Mouse (Mus musculus) retina, embryonic 14.5 days (tissue): ENCODE data around the gene Dop1b.
"Not testable (repeated sequence)": the region's sequence is repeated elsewhere in the genome, so short reads cannot be mapped to it uniquely, and the experiment has no call there.

Source experiments
- DNase-seq: peaks from one replicate; pipeline ENCODE4 v3.0.0-alpha.2; 2015; ENCODE audit warnings: low spot score

Gene Dop1b

GRCm38 (mm10) chr16:93711411-93712188 lies at the start of gene Dop1b:
Gene Dop1b, plus strand, starts transcription at chr16:93711904.
- peak; percentile 100 for DNase-seq

- DNase-seq = no peak
Observed at GRCm38 (mm10) chr16:93667976-93668375, 43.7 kb upstream of the Dop1b start.

- DNase-seq = no peak
Observed at GRCm38 (mm10) chr16:93669521-93669920, 42.2 kb upstream of the Dop1b start.

- not testable (repeated sequence) for DNase-seq
Observed at GRCm38 (mm10) chr16:93670466-93670865, 41.2 kb upstream of the Dop1b start.

- no peak for DNase-seq
Observed at GRCm38 (mm10) chr16:93671064-93671463, 40.6 kb upstream of the Dop1b start.

GRCm38 (mm10) chr16:93676376-93676775 lies 35.3 kb upstream of the Dop1b start:
- DNase-seq = no peak

GRCm38 (mm10) chr16:93678206-93678605 lies 33.5 kb upstream of the Dop1b start:
- no peak for DNase-seq

GRCm38 (mm10) chr16:93679165-93679564 lies 32.5 kb upstream of the Dop1b start:
- DNase-seq = no peak

GRCm38 (mm10) chr16:93682156-93682688 lies 29.5 kb upstream of the Dop1b start:
- DNase-seq = no peak

GRCm38 (mm10) chr16:93682689-93683507 lies 28.8 kb upstream of the Dop1b start, which contains the start of gene Cbr3:
Gene Cbr3, plus strand, starts transcription at chr16:93683215.
- peak; percentile 63 for DNase-seq

GRCm38 (mm10) chr16:93683508-93684236 lies 28.0 kb upstream of the Dop1b start:
- DNase-seq = peak; percentile 27

GRCm38 (mm10) chr16:93684441-93684840 lies 27.3 kb upstream of the Dop1b start:
- no peak for DNase-seq

GRCm38 (mm10) chr16:93685783-93686182 lies 25.9 kb upstream of the Dop1b start:
- DNase-seq = not testable (repeated sequence)

GRCm38 (mm10) chr16:93686421-93686820 lies 25.3 kb upstream of the Dop1b start:
- DNase-seq = no peak

GRCm38 (mm10) chr16:93686945-93687344 lies 24.8 kb upstream of the Dop1b start:
- peak; percentile 55 for DNase-seq

GRCm38 (mm10) chr16:93691206-93691841 lies 20.4 kb upstream of the Dop1b start:
- DNase-seq = no peak

GRCm38 (mm10) chr16:93692744-93693143 lies 19.0 kb upstream of the Dop1b start:
- no peak for DNase-seq

GRCm38 (mm10) chr16:93707116-93707515 lies 4.6 kb upstream of the Dop1b start:
- DNase-seq = no peak

GRCm38 (mm10) chr16:93709217-93709616 lies 2.5 kb upstream of the Dop1b start:
- DNase-seq = no peak

GRCm38 (mm10) chr16:93710924-93711323 lies 780 bp upstream of the Dop1b start:
- DNase-seq = peak; percentile 85

- no peak for DNase-seq
Observed at GRCm38 (mm10) chr16:93712189-93712885, 633 bp downstream of the Dop1b start.
